Mouse (Mus musculus) adrenal gland, adult 2 months (tissue): ENCODE data around the gene Bst2. TPM values are rescaled to one million over a fixed set of nuclear protein-coding genes. Genes with fewer than 3 reads are reported as not detected.

Source experiments
- DNase-seq: peaks from one replicate; pipeline ENCODE4 v3.0.0; 2021
- long read RNA-seq: library from polyadenylated mRNA; stranded (forward); transcript quantifications from one replicate; pipeline ENCODE4 v2.0.0, GENCODE M21; 2021
- polyA plus RNA-seq: library from polyadenylated mRNA; depleted of rRNA; stranded (reverse); fragments of >200 nt; gene quantifications from 2 replicates; pipeline ENCODE4 v1.2.3, GENCODE M21; 2012; rRNA removed
- total RNA-seq, 2 experiments: library from RNA; stranded (reverse); gene quantifications; 2 replicates each; pipeline ENCODE4 v1.2.3; 2021

The Bst2 gene
- 10 to 100 TPM; 63.1 to 98.6 TPM for total RNA-seq
- 457 and 528 TPM in 2 replicates for polyA plus RNA-seq
- long read RNA-seq, transcript Bst2-201 (5 exons, 792 nt) = major isoform, 25 of 30 reads
- long read RNA-seq, partial matches to known transcripts = 2 of 30 reads
- long read RNA-seq, other reads (novel, unspliced or antisense) = 3 of 30 reads

GRCm38 (mm10) chr8:71537028-71537867 lies at the start of gene Bst2:
TSS of gene Bst2 (minus strand) at chr8:71537456.
- DNase-seq = peak; percentile 95

- peak; percentile 62 for DNase-seq
Measured at GRCm38 (mm10) chr8:71586891-71587290, 49.6 kb upstream of the Bst2 start.

- DNase-seq = no peak
Measured at GRCm38 (mm10) chr8:71580201-71580600, 42.9 kb upstream of the Bst2 start.

- DNase-seq = peak; percentile 89
Measured at GRCm38 (mm10) chr8:71579476-71579875, 42.2 kb upstream of the Bst2 start.

GRCm38 (mm10) chr8:71579009-71579408 lies 41.8 kb upstream of the Bst2 start:
- DNase-seq = peak; percentile 71

- DNase-seq = no peak
Measured at GRCm38 (mm10) chr8:71577856-71578387, 40.7 kb upstream of the Bst2 start.

GRCm38 (mm10) chr8:71575020-71575419 lies 37.8 kb upstream of the Bst2 start:
- no peak for DNase-seq

GRCm38 (mm10) chr8:71574426-71574825 lies 37.2 kb upstream of the Bst2 start:
- peak; percentile 80 for DNase-seq

GRCm38 (mm10) chr8:71572847-71573633 lies 35.8 kb upstream of the Bst2 start:
- DNase-seq = peak; percentile 73

GRCm38 (mm10) chr8:71572077-71572476 lies 34.8 kb upstream of the Bst2 start:
- no peak for DNase-seq

- DNase-seq = peak; percentile 97
Measured at GRCm38 (mm10) chr8:71570291-71570954, 33.2 kb upstream of the Bst2 start.

GRCm38 (mm10) chr8:71569366-71570290 lies 32.4 kb upstream of the Bst2 start:
- peak; percentile 93 for DNase-seq

- no peak for DNase-seq
Measured at GRCm38 (mm10) chr8:71568941-71569340, 31.7 kb upstream of the Bst2 start.

- DNase-seq = peak; percentile 93
Measured at GRCm38 (mm10) chr8:71568387-71568937, 31.2 kb upstream of the Bst2 start, which contains the start of gene Slc27a1. TSS of gene Slc27a1 (plus strand) at chr8:71568882.

- peak; percentile 34 for DNase-seq
Measured at GRCm38 (mm10) chr8:71567587-71567986, 30.3 kb upstream of the Bst2 start.

GRCm38 (mm10) chr8:71566501-71566900 lies 29.2 kb upstream of the Bst2 start, which contains the start of gene Nxnl1:
TSS of gene Nxnl1 (minus strand) at chr8:71566601.
- DNase-seq = no peak

- no peak for DNase-seq
Measured at GRCm38 (mm10) chr8:71563992-71564391, 26.7 kb upstream of the Bst2 start.

GRCm38 (mm10) chr8:71562751-71563150 lies 25.5 kb upstream of the Bst2 start:
- DNase-seq = peak; percentile 89

GRCm38 (mm10) chr8:71561401-71561800 lies 24.1 kb upstream of the Bst2 start:
- peak; percentile 68 for DNase-seq

- peak; percentile 70 for DNase-seq
Measured at GRCm38 (mm10) chr8:71560765-71561164, 23.5 kb upstream of the Bst2 start.
